Mouse (Mus musculus) brown adipose tissue, adult 24 weeks (tissue): ENCODE results near the gene Kctd11. TPM values are rescaled to one million over a fixed set of nuclear protein-coding genes. Genes with fewer than 3 reads are reported as not detected.
"Not testable (repeated sequence)": the region's sequence is repeated elsewhere in the genome, so short reads cannot be mapped to it uniquely, and the experiment has no call there.

Source experiments
- H3K27ac ChIP-seq: fragments of 200-500 bp; replicated peaks from 2 replicates; pipeline ENCODE4 v1.5.1; 2012; ENCODE audit warnings: low read depth, mild to moderate bottlenecking, low read length
- H3K4me1 ChIP-seq: fragments of 200-500 bp; 2 replicates; pipeline ENCODE4 v1.6.1; 2012; ENCODE audit warnings: low read length, mixed read lengths; ENCODE audit not compliant: control insufficient read depth, insufficient read depth, insufficient read length
- H3K4me3 ChIP-seq: fragments of 200-500 bp; 2 replicates; pipeline ENCODE4 v1.5.1; 2012; ENCODE audit warnings: low read depth, mild to moderate bottlenecking, low read length, moderate library complexity; ENCODE audit not compliant: insufficient read depth
- polyA plus RNA-seq: library from polyadenylated mRNA; stranded (reverse); fragments of >200 nt; gene quantifications from 2 replicates; pipeline ENCODE4 v1.2.4, GENCODE M21; 2012; ENCODE audit not compliant: missing spikeins, insufficient read depth, insufficient read length

Gene Kctd11
- polyA plus RNA-seq, 1 experiment, result 2.5 TPM

- Histone ChIP-seq H3K4me1 (peaks cover 8% of the 10 kb centered on the region), H3K27ac (peak overlapping the region; percentile 15; the same call in 1 of the 2 replicates), H3K4me3 (peak overlapping the region; percentile 77)
Observed at GRCm38 (mm10) chr11:69878952-69879351, 2.3 kb downstream of the Kctd11 start.

GRCm38 (mm10) chr11:69878399-69878798 lies 2.8 kb downstream of the Kctd11 start:
- Histone ChIP-seq H3K4me1 (peaks cover 6% of the 10 kb centered on the region), H3K4me3 (peak overlapping the region; percentile 7; the same call in 1 of the 2 replicates), H3K27ac (peak overlapping the region; percentile 17; the same call in 1 of the 2 replicates)

- peak within 1 kb of the TSS; percentile 17; the same call in 1 of the 2 replicates for H3K27ac ChIP-seq
- peak within 1 kb of the TSS; percentile 11; the same call in 1 of the 2 replicates for H3K4me3 ChIP-seq
- H3K4me1 ChIP-seq, result peaks cover 6% of the 10 kb centered on the region
Observed at GRCm38 (mm10) chr11:69877878-69878277, 3.3 kb downstream of the Kctd11 start, which contains the start of gene Tmem95. Tmem95 (minus strand) TSS chr11:69878018.

GRCm38 (mm10) chr11:69876867-69877266 lies 4.3 kb downstream of the Kctd11 start:
- H3K4me3 ChIP-seq, result no peak overlapping the region
- H3K4me1 ChIP-seq, result peaks cover 6% of the 10 kb centered on the region
- H3K27ac ChIP-seq, result peak overlapping the region; percentile 30

GRCm38 (mm10) chr11:69876186-69876585 lies 5.0 kb downstream of the Kctd11 start:
- peak overlapping the region; percentile 30 for H3K27ac ChIP-seq
- H3K4me3 ChIP-seq, result no peak overlapping the region
- peaks cover 6% of the 10 kb centered on the region for H3K4me1 ChIP-seq

- Histone ChIP-seq H3K4me1 (peaks cover 5% of the 10 kb centered on the region; the same call in 1 of the 2 replicates), H3K27ac (no peak overlapping the region), H3K4me3 (no peak overlapping the region)
Observed at GRCm38 (mm10) chr11:69872451-69872850, 8.8 kb downstream of the Kctd11 start.

GRCm38 (mm10) chr11:69871822-69872221 lies 9.4 kb downstream of the Kctd11 start:
- Histone ChIP-seq H3K27ac (no peak overlapping the region), H3K4me1 (peaks cover 10% of the 10 kb centered on the region; the same call in 1 of the 2 replicates), H3K4me3 (no peak overlapping the region)

- H3K4me3 ChIP-seq, result no peak overlapping the region
- 0 out of 2 replicates have a peak overlapping the region, but pooled peaks have one; percentile 47 for H3K27ac ChIP-seq
- H3K4me1 ChIP-seq, result peaks cover 9% of the 10 kb centered on the region; the same call in 1 of the 2 replicates
Observed at GRCm38 (mm10) chr11:69870289-69871069, 10.7 kb downstream of the Kctd11 start.

GRCm38 (mm10) chr11:69867335-69867734 lies 13.9 kb downstream of the Kctd11 start:
- H3K4me3 ChIP-seq, result no peak overlapping the region
- H3K27ac ChIP-seq, result 0 out of 2 replicates have a peak overlapping the region, but pooled peaks have one; percentile 19
- peaks cover 9% of the 10 kb centered on the region; the same call in 1 of the 2 replicates for H3K4me1 ChIP-seq

- peak overlapping the region; percentile 36; the same call in 1 of the 2 replicates for H3K4me3 ChIP-seq
- peaks cover 8% of the 10 kb centered on the region; the same call in 1 of the 2 replicates for H3K4me1 ChIP-seq
- peak overlapping the region; percentile 59 for H3K27ac ChIP-seq
Observed at GRCm38 (mm10) chr11:69865561-69865960, 15.6 kb downstream of the Kctd11 start.

- Histone ChIP-seq H3K27ac (no peak overlapping the region), H3K4me3 (no peak overlapping the region), H3K4me1 (peaks cover 8% of the 10 kb centered on the region; the same call in 1 of the 2 replicates)
Observed at GRCm38 (mm10) chr11:69864138-69864860, 16.9 kb downstream of the Kctd11 start.

- H3K27ac ChIP-seq, H3K4me3 ChIP-seq, H3K4me1 ChIP-seq: not testable (repeated sequence)
Observed at GRCm38 (mm10) chr11:69863729-69864128, 17.5 kb downstream of the Kctd11 start.

- no peak within 1 kb of the TSS for H3K4me3 ChIP-seq
Observed at GRCm38 (mm10) chr11:69858113-69858998, 22.9 kb downstream of the Kctd11 start, which contains the start of gene Tnk1. Tnk1 (minus strand) TSS chr11:69858730.

GRCm38 (mm10) chr11:69855347-69855746 lies 25.9 kb downstream of the Kctd11 start:
- Histone ChIP-seq H3K4me1 (peaks cover 5% of the 10 kb centered on the region), H3K4me3 (no peak overlapping the region), H3K27ac (no peak overlapping the region)

More at GRCm38 (mm10) chr11:69858113-69858998, 22.9 kb downstream of the Kctd11 start, which contains the start of gene Tnk1:
- no peak within 1 kb of the TSS for H3K27ac ChIP-seq
- H3K4me1 ChIP-seq, result peaks cover 5% of the 10 kb centered on the region
